Mouse (Mus musculus) liver, postnatal 0 days (tissue): Measurements from ENCODE around the gene Socs7.

Experiments used
- CTCF ChIP-seq: sonication (generic); IDR thresholded peaks from 2 replicates; pipeline ENCODE4 v1.5.1; 2016; ENCODE audit warnings: antibody characterized with exemption, low read depth
- EP300 ChIP-seq: IDR thresholded peaks from 2 replicates; pipeline ENCODE4 v1.6.1; 2016; ENCODE audit warnings: antibody characterized with exemption, low read depth, mild to moderate bottlenecking

DNA sequence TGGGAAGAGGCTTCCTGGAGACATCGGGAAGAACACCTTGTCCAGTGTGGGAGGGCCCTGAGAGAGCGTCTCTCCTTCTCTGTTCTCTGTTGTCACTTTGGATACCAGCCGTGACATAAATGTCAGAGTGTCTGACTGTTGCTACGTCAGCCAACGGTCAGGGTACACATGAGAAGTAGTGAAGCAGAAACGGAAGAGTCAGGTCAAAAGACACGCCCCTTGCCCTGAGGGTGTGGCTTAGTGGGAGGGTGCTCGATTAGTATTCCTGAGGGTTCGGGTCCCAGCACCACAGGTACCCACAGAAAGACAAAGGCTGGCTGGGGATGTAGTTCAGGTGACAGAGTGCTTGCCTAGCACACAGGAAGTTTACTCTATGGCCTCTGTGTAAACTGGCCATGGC, 29.3 kb upstream of the Socs7 start:
- no peak for TF ChIP-seq CTCF
- TF ChIP-seq EP300, result no peak
